Mouse (Mus musculus) kidney, embryonic 16.5 days (tissue): Measurements from ENCODE around the gene Slc36a3. TPM values are rescaled to one million over a fixed set of nuclear protein-coding genes. Genes with fewer than 3 reads are reported as not detected.

Source experiments
- polyA plus RNA-seq: library from polyadenylated mRNA; unstranded; fragments of >200 nt; fragmentation: Nextera tagmentation; extraction: Ambion mirVana; gene quantifications from 2 replicates; pipeline ENCODE4 v1.2.1, GENCODE M21; 2015

Slc36a3 gene
- polyA plus RNA-seq, 1 experiment from 2014 or later: not detected

Other genes with a start within 250 kb of the Slc36a3 start
- 262 and 297 TPM in 2 replicates for gene Gpx3, start 249.3 kb downstream of the Slc36a3 start, polyA plus RNA-seq
- 20.2 and 22.0 TPM in 2 replicates for gene Tnip1, start 188.8 kb downstream of the Slc36a3 start, polyA plus RNA-seq
- gene Anxa6, start 118.3 kb downstream of the Slc36a3 start, polyA plus RNA-seq: 239 and 266 TPM in 2 replicates
- gene Ccdc69, start 73.6 kb downstream of the Slc36a3 start, polyA plus RNA-seq: 3.0 and 3.6 TPM in 2 replicates
- 38.0 and 39.7 TPM in 2 replicates for gene Gm2a, start 53.6 kb downstream of the Slc36a3 start, polyA plus RNA-seq
- 0.61 and 0.81 TPM in 2 replicates for gene Slc36a2, start 33.4 kb upstream of the Slc36a3 start, polyA plus RNA-seq
- gene Slc36a1, start 52.6 kb upstream of the Slc36a3 start, polyA plus RNA-seq: 1.6 and 3.0 TPM in 2 replicates
- 0.06 and 0.11 TPM in 2 replicates for gene Fat2, start 184.9 kb upstream of the Slc36a3 start, polyA plus RNA-seq